Mouse (Mus musculus) liver, embryonic 16.5 days (tissue): ENCODE data around the gene Palld. TPM values are rescaled to one million over a fixed set of nuclear protein-coding genes. Genes with fewer than 3 reads are reported as not detected.

Experiments used
- ATAC-seq: fragments of 200-750 bp; cut with Nextera tagmentation; 2 replicates; pipeline ENCODE4 v1.8.0; 2017; ENCODE audit warnings: low read depth, mild to moderate bottlenecking, moderate number of reproducible peaks, moderate library complexity
- H3K27ac ChIP-seq: fragments of 300-500 bp; sonication (generic); 2 replicates; pipeline ENCODE4 v1.5.1; 2014; ENCODE audit warnings: mild to moderate bottlenecking, low read length
- H3K27me3 ChIP-seq: fragments of 300-500 bp; sonication (generic); 2 replicates; pipeline ENCODE4 v1.6.1; 2014; ENCODE audit warnings: low read depth, low read length, mixed read lengths; ENCODE audit not compliant: control insufficient read depth, insufficient read depth
- H3K36me3 ChIP-seq: fragments of 300-500 bp; sonication (generic); 2 replicates; pipeline ENCODE4 v1.6.1; 2014; ENCODE audit warnings: mild to moderate bottlenecking; ENCODE audit not compliant: control insufficient read depth, insufficient read depth
- H3K4me1 ChIP-seq: fragments of 300-500 bp; sonication (generic); 2 replicates; pipeline ENCODE4 v1.6.1; 2014; ENCODE audit warnings: low read depth, low read length, mixed read lengths; ENCODE audit not compliant: control insufficient read depth
- H3K4me2 ChIP-seq: fragments of 300-500 bp; sonication (generic); 2 replicates; pipeline ENCODE4 v1.6.1; 2014; ENCODE audit warnings: low read depth, low read length, mixed read lengths
- H3K4me3 ChIP-seq: fragments of 300-500 bp; sonication (generic); 2 replicates; pipeline ENCODE4 v1.5.1; 2014; ENCODE audit warnings: low read depth, mild to moderate bottlenecking, low read length
- H3K9ac ChIP-seq: fragments of 300-500 bp; sonication (generic); 2 replicates; pipeline ENCODE4 v1.6.1; 2014; ENCODE audit warnings: low read depth, low read length
- H3K9me3 ChIP-seq: fragments of 300-500 bp; sonication (generic); replicated peaks from 2 replicates; pipeline ENCODE4 v1.6.1; 2016; ENCODE audit warnings: low read length; ENCODE audit not compliant: control insufficient read depth
- WGBS: fragments of 180-500 bp; shearing (Covaris S2); extraction: QIAGEN DNeasy Blood & Tissue Kit; methylation state at CpG from one replicate; pipeline ENCODE4 v1.1.7; 2014; ENCODE audit not compliant: insufficient replicate concordance; 5-methylcytosine and 5-hydroxymethylcytosine counted together
- polyA plus RNA-seq: library from polyadenylated mRNA; unstranded; fragments of >200 nt; fragmentation: Nextera tagmentation; extraction: Ambion mirVana; gene quantifications from 2 replicates; pipeline ENCODE4 v1.2.1, GENCODE M21; 2015

Gene Palld
- polyA plus RNA-seq, 1 experiment from 2014 or later, result 7.3 TPM

DNA sequence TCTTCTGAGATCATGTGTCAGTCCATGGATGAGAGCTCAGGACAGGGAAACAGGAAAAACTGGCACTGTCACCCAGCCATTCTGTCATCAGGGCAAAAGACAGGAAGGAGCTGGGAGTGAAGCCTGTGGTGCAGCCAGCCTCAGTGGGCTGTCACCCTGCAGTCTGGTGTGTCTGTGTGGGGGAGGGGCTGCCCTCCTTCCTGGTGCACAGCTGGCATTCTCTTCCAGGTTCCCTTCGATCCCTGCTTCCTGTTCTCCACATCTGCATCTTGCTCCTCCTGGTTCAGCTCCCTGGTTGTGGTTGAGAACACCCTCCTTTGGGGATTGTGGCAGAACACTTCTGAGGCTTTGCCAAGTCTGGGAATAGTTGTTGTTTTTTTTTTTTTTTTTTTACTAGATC lies 207.1 kb downstream of the Palld start:
- no peaks in the 10 kb centered on the region for H3K9me3 ChIP-seq
- H3K4me2 ChIP-seq, result no peak overlapping the region
- H3K27me3 ChIP-seq, result no peaks in the 10 kb centered on the region
- ATAC-seq, result no peak
- H3K4me3 ChIP-seq, result no peak overlapping the region
- H3K36me3 ChIP-seq, result no peaks in the 10 kb centered on the region
- WGBS, result 25% methylated on average over 1 of the region's 1 CpGs
- H3K4me1 ChIP-seq, result no peaks in the 10 kb centered on the region
- no peak overlapping the region for H3K9ac ChIP-seq
- H3K27ac ChIP-seq, result no peak overlapping the region

DNA sequence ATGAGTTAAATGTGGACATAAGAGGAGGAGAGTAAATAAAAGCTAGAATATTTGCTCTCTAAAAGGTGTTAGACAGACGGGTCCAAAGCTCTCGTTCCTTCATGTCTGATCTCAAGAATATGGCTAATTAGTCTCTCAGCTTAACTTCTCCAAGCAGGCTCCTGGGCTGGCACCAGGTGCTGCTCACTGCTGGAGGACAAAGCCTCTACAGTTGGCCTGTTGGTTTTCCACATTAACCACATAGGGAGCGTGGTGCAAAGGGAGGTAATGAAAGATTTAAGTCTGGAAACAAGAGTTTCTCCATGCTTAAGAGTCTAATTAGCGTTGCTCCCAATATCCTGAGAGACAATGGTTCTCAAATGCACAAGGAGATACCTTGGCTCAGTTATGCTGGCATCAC lies 209.6 kb downstream of the Palld start:
- 55% methylated on average over 4 of the region's 4 CpGs for WGBS
- Histone ChIP-seq H3K4me1 (no peaks in the 10 kb centered on the region), H3K27me3 (no peaks in the 10 kb centered on the region), H3K36me3 (no peaks in the 10 kb centered on the region), H3K4me3 (no peak overlapping the region), H3K9me3 (no peaks in the 10 kb centered on the region), H3K4me2 (no peak overlapping the region), H3K27ac (no peak overlapping the region), H3K9ac (no peak overlapping the region)
- no peak for ATAC-seq

DNA sequence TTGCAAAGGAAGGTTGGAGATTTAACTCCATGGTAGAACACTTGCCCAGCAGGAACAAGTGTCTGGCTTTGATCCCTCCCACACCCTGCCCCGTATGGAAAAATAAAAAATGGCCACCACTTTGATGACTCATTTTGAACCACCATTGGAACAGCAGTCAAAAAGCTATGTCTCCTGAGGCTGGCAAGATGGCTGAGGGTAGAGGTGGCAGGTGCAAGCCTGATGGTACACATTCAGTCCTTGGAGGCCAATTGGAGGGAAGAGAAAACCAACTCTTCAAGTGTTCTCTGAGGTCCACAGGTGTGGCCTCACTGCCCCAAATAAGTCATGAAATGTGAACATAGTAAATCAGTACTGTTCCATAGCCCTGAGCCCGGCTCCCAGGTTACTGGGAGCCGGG lies 210.4 kb downstream of the Palld start:
- no peaks in the 10 kb centered on the region for H3K4me1 ChIP-seq
- no peak overlapping the region for H3K4me2 ChIP-seq
- H3K4me3 ChIP-seq, result no peak overlapping the region
- H3K27ac ChIP-seq, result no peak overlapping the region
- no peak for ATAC-seq
- no peaks in the 10 kb centered on the region for H3K36me3 ChIP-seq
- WGBS, result 59% methylated on average over 3 of the region's 3 CpGs
- no peaks in the 10 kb centered on the region for H3K9me3 ChIP-seq
- no peaks in the 10 kb centered on the region for H3K27me3 ChIP-seq
- no peak overlapping the region for H3K9ac ChIP-seq

DNA sequence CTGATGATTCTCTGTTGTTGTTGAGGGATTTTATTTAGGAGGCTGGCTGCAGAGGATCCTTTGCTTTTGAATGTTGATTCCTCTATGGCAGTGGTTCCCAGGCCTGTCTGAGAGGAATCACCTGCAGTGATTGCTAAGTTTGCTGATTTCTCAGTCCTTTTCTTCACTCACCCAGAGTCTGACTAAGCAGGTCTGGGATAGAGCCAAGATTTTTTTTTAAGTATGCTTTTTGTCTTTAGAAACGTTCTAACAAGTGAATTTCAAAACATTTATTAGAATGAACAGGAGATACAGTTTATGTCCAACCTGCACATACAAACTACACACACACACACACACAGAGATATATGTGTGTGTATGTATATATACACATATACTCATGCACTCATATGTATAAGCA lies 211.1 kb downstream of the Palld start:
- Histone ChIP-seq H3K4me2 (no peak overlapping the region), H3K27ac (no peak overlapping the region), H3K4me1 (no peaks in the 10 kb centered on the region), H3K4me3 (no peak overlapping the region), H3K9ac (no peak overlapping the region), H3K27me3 (no peaks in the 10 kb centered on the region), H3K36me3 (no peaks in the 10 kb centered on the region), H3K9me3 (no peaks in the 10 kb centered on the region)
- WGBS, result 33% methylated on average over 1 of the region's 1 CpGs
- no peak for ATAC-seq

DNA sequence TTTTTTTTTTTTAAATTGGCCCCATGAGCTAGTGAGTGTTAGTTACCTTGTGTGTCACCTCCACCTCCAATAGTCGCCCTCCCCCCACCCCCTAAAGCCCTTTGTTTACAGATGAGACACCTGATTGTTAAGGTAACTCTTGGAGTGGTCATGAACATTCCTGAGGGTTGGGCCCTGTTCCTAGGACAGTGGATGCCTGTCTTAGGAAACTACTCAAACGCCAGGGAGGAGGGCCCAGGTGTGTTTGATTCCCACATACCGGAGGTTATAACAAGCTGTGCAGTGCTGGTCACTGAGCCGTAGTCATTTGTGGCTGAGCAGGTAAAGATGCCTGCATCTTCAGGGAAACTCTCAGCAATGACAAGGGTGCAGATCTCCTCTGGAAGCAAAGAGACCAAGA lies 215.4 kb downstream of the Palld start:
- no peak overlapping the region for H3K4me2 ChIP-seq
- ATAC-seq, result no peak
- H3K4me1 ChIP-seq, result no peaks in the 10 kb centered on the region
- no peaks in the 10 kb centered on the region for H3K36me3 ChIP-seq
- H3K27ac ChIP-seq, result no peak overlapping the region
- 49% methylated on average over 4 of the region's 4 CpGs for WGBS
- H3K9ac ChIP-seq, result no peak overlapping the region
- no peaks in the 10 kb centered on the region for H3K9me3 ChIP-seq
- H3K4me3 ChIP-seq, result no peak overlapping the region
- H3K27me3 ChIP-seq, result no peaks in the 10 kb centered on the region

DNA sequence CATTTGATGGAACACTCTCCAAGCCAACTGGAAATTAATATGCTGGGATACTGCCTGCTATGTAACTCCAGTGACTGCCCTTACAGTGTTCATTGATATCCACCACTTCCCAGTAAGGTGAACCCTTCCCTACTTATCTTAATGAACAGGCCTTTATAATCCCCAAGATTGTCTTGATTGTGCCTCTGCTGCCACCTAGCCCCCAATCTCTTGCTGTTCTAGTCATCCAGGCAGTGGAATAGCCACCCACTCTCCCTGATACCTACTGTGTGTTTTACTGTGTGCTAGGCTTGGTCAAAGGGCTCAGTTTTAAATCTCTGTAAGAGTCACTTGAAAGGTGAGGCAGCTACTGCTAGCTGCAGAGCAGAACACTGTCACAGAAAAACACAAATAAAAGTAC lies 216.2 kb downstream of the Palld start:
- no peak overlapping the region for H3K27ac ChIP-seq
- no peak overlapping the region for H3K4me3 ChIP-seq
- H3K9me3 ChIP-seq, result no peaks in the 10 kb centered on the region
- ATAC-seq, result no peak
- H3K36me3 ChIP-seq, result no peaks in the 10 kb centered on the region
- no peaks in the 10 kb centered on the region for H3K27me3 ChIP-seq
- H3K9ac ChIP-seq, result no peak overlapping the region
- H3K4me2 ChIP-seq, result no peak overlapping the region
- H3K4me1 ChIP-seq, result no peaks in the 10 kb centered on the region

DNA sequence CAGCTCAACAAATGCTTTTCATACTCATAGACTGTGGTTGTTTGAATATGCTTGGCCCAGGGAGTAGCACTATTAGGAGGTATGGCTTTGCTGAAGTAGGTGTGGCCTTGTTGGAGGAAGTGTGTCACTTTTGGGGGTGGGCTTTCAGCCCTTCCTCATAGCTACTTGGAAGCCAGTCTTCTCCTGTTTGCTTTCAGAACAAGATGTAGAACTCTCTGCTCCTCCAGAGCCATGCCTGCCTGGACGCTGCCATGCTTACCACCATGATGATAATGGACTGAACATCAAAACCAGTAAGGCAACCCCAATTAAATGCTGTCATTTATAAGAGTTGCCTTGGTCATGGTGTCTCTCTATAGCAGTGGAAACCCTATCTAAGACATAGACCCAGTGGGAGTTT lies 217.2 kb downstream of the Palld start:
- Histone ChIP-seq H3K27me3 (no peaks in the 10 kb centered on the region), H3K9ac (no peak overlapping the region), H3K4me2 (no peak overlapping the region), H3K9me3 (no peaks in the 10 kb centered on the region), H3K36me3 (no peaks in the 10 kb centered on the region), H3K4me1 (no peaks in the 10 kb centered on the region), H3K4me3 (no peak overlapping the region), H3K27ac (no peak overlapping the region)
- ATAC-seq, result no peak
- 67% methylated on average over 1 of the region's 1 CpGs for WGBS

DNA sequence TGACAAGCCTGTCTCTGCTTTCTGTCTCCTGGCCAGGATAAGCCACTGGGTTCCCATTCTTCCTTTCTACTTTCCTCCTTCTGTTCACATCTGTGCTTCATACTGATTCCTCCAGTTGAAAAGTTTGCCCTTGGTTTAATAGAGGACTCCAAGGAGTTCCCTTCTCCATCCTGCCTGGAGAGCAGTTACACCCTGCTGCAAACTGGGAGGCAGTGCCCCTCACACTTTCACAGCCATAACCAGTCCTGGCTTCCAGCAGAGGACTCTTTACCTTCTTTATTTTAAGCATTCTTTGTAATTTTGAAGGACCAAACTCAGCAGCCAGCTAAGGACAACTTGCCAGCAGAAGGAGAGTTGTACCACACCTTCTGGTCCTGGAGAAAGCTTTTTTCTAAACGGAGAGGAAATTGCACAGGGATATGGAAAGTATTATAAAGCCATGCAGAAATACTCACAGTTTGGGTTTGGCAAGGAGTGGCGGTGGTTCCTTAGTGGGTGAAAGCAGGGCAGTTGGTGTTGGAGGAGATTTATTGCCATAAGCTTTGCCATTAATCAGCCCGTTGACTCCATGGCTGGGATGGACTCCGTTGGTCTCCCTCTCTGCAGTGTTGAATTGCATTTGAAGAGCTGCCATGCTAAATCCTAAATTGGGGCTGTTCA lies 218.1 kb downstream of the Palld start:
- Histone ChIP-seq H3K27me3 (no peaks in the 10 kb centered on the region), H3K4me3 (no peak overlapping the region), H3K36me3 (no peaks in the 10 kb centered on the region), H3K9me3 (no peaks in the 10 kb centered on the region), H3K27ac (no peak overlapping the region), H3K4me2 (no peak overlapping the region), H3K9ac (no peak overlapping the region), H3K4me1 (no peaks in the 10 kb centered on the region)
- ATAC-seq, result no peak
- WGBS, result 67% methylated on average over 4 of the region's 4 CpGs

DNA sequence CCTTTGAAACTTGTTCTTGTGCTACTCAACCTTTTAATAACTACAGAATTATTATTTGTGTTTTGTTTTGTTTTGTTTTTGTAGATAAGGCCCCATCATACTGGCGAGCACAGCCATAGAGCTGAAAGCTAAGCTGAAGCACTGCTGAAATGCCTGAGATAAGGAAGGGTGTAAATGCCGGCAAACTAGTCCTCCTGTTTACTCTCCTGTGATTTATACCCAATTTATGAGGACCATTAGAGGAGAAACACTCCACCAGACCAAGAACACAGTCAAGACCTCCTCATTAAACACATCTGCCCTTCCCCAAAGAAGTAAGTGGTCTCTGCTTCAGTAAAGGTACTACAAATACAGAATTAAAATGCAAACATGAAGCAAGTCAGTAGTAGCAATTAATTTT lies 219.6 kb downstream of the Palld start:
- H3K4me2 ChIP-seq, result no peak overlapping the region
- no peak overlapping the region for H3K9ac ChIP-seq
- no peak for ATAC-seq
- no peaks in the 10 kb centered on the region for H3K27me3 ChIP-seq
- WGBS, result 43% methylated on average over 2 of the region's 2 CpGs
- no peaks in the 10 kb centered on the region for H3K9me3 ChIP-seq
- no peak overlapping the region for H3K27ac ChIP-seq
- no peaks in the 10 kb centered on the region for H3K36me3 ChIP-seq
- no peak overlapping the region for H3K4me3 ChIP-seq
- no peaks in the 10 kb centered on the region for H3K4me1 ChIP-seq
